Mouse (Mus musculus) forebrain, postnatal 0 days (tissue): ENCODE measurements around the gene Homer2. TPM values are rescaled to one million over a fixed set of nuclear protein-coding genes. Genes with fewer than 3 reads are reported as not detected.

Source experiments
- ATAC-seq: fragments of 200-750 bp; cut with Nextera tagmentation; 2 replicates; pipeline ENCODE4 v1.8.0; 2017; ENCODE audit warnings: mild to moderate bottlenecking, moderate library complexity
- DNase-seq: peaks from one replicate; pipeline ENCODE4 v3.0.0-alpha.2; 2015
- H3K27ac ChIP-seq: fragments of 300-500 bp; sonication (generic); 2 replicates; pipeline ENCODE4 v1.5.1; 2014; ENCODE audit warnings: low read depth, mild to moderate bottlenecking, antibody characterized with exemption, low read length, moderate library complexity, mixed read lengths
- H3K27me3 ChIP-seq: fragments of 300-500 bp; sonication (generic); 2 replicates; pipeline ENCODE4 v1.6.1; 2014; ENCODE audit warnings: mild to moderate bottlenecking, low read length, mixed read lengths; ENCODE audit not compliant: insufficient read depth
- H3K36me3 ChIP-seq: fragments of 300-500 bp; sonication (generic); 2 replicates; pipeline ENCODE4 v1.6.1; 2014; ENCODE audit warnings: mild to moderate bottlenecking, moderate library complexity; ENCODE audit not compliant: insufficient read depth
- H3K4me1 ChIP-seq: fragments of 300-500 bp; sonication (generic); 2 replicates; pipeline ENCODE4 v1.6.1; 2014; ENCODE audit warnings: antibody characterized with exemption; ENCODE audit not compliant: insufficient read depth
- H3K4me2 ChIP-seq: fragments of 300-500 bp; sonication (generic); 2 replicates; pipeline ENCODE4 v1.6.1; 2014; ENCODE audit warnings: low read depth, mild to moderate bottlenecking, moderate library complexity
- H3K4me3 ChIP-seq: fragments of 300-500 bp; sonication (generic); 2 replicates; pipeline ENCODE4 v1.5.1; 2014; ENCODE audit warnings: low read depth, low read length, mixed read lengths
- H3K9ac ChIP-seq: fragments of 300-500 bp; sonication (generic); 2 replicates; pipeline ENCODE4 v1.6.1; 2014; ENCODE audit warnings: mild to moderate bottlenecking
- H3K9me3 ChIP-seq: fragments of 300-500 bp; sonication (generic); 2 replicates; pipeline ENCODE4 v1.6.1; 2016; ENCODE audit warnings: low read length
- CTCF ChIP-seq: sonication (generic); IDR thresholded peaks from 2 replicates; pipeline ENCODE4 v1.5.1; 2016; ENCODE audit warnings: antibody characterized with exemption, control low read depth, low read depth
- WGBS: fragments of 180-500 bp; shearing (Covaris S2); extraction: QIAGEN DNeasy Blood & Tissue Kit; methylation state at CpG from one replicate; pipeline ENCODE4 v1.1.7; 2014; 5-methylcytosine and 5-hydroxymethylcytosine counted together
- polyA plus RNA-seq: library from polyadenylated mRNA; unstranded; fragments of >200 nt; fragmentation: Nextera tagmentation; extraction: Ambion mirVana; gene quantifications from 2 replicates; pipeline ENCODE4 v1.2.1, GENCODE M21; 2015
- total RNA-seq: library from RNA; depleted of rRNA; stranded (reverse); fragments of >200 nt; gene quantifications from 2 replicates; pipeline ENCODE4 v1.2.3, GENCODE M21; 2014

The Homer2 gene
- total and polyA plus RNA-seq, 2 experiments from 2014 or later = 27.9 to 28.8 TPM

- no peak overlapping the region for H3K4me2 ChIP-seq
- TF ChIP-seq CTCF = no peak
- no peak overlapping the region for H3K4me3 ChIP-seq
- H3K36me3 ChIP-seq = no peaks in the 10 kb centered on the region
- DNase-seq (no peak), ATAC-seq (no peak)
- no peaks in the 10 kb centered on the region for H3K27me3 ChIP-seq
- H3K27ac ChIP-seq = 0 out of 2 replicates have a peak overlapping the region, but pooled peaks have one; percentile 3
- H3K9ac ChIP-seq = no peak overlapping the region
- 71% methylated on average over 5 of the region's 5 CpGs for WGBS
- no peaks in the 10 kb centered on the region for H3K4me1 ChIP-seq
- no peaks in the 10 kb centered on the region for H3K9me3 ChIP-seq
Measured at GRCm38 (mm10) chr7:81561211-81561610, 146.1 kb downstream of the Homer2 start.

GRCm38 (mm10) chr7:81560101-81561049, 147.0 kb downstream of the Homer2 start:
- no peak for TF ChIP-seq CTCF
- Histone ChIP-seq H3K9ac (no peak overlapping the region), H3K27ac (no peak overlapping the region), H3K4me1 (no peaks in the 10 kb centered on the region), H3K36me3 (no peaks in the 10 kb centered on the region), H3K4me3 (no peak overlapping the region), H3K4me2 (no peak overlapping the region), H3K9me3 (no peaks in the 10 kb centered on the region), H3K27me3 (no peaks in the 10 kb centered on the region)
- DNase-seq (no peak), ATAC-seq (peak; percentile 70; the same call in 1 of the 2 replicates)
- WGBS = 47% methylated on average over 8 of the region's 8 CpGs

- no peak for ATAC-seq
- 89% methylated on average over 14 of the region's 14 CpGs for WGBS
Measured at GRCm38 (mm10) chr7:81559231-81559980, 147.9 kb downstream of the Homer2 start.

GRCm38 (mm10) chr7:81557985-81558360, 149.4 kb downstream of the Homer2 start:
- Histone ChIP-seq H3K36me3 (no peaks in the 10 kb centered on the region), H3K4me2 (no peak overlapping the region), H3K9me3 (no peaks in the 10 kb centered on the region), H3K27ac (no peak overlapping the region), H3K4me1 (no peaks in the 10 kb centered on the region), H3K4me3 (no peak overlapping the region), H3K9ac (no peak overlapping the region), H3K27me3 (no peaks in the 10 kb centered on the region)
- no peak for TF ChIP-seq CTCF
- no peak for ATAC-seq
- 68% methylated on average over 4 of the region's 4 CpGs for WGBS
- no peak for DNase-seq

More at GRCm38 (mm10) chr7:81559231-81559980, 147.9 kb downstream of the Homer2 start:
- Histone ChIP-seq H3K4me1 (no peaks in the 10 kb centered on the region), H3K27me3 (no peaks in the 10 kb centered on the region), H3K36me3 (no peaks in the 10 kb centered on the region), H3K9me3 (no peaks in the 10 kb centered on the region), H3K4me3 (no peak overlapping the region), H3K9ac (no peak overlapping the region), H3K4me2 (no peak overlapping the region), H3K27ac (no peak overlapping the region)
- DNase-seq = no peak
- TF ChIP-seq CTCF = no peak

- Histone ChIP-seq H3K4me3 (no peak overlapping the region), H3K27ac (no peak overlapping the region), H3K9ac (no peak overlapping the region), H3K27me3 (no peaks in the 10 kb centered on the region), H3K9me3 (no peaks in the 10 kb centered on the region), H3K36me3 (no peaks in the 10 kb centered on the region), H3K4me1 (no peaks in the 10 kb centered on the region), H3K4me2 (no peak overlapping the region)
- 62% methylated on average over 7 of the region's 7 CpGs for WGBS
- ATAC-seq (no peak), DNase-seq (no peak)
- TF ChIP-seq CTCF = no peak
Measured at GRCm38 (mm10) chr7:81557252-81557984, 149.9 kb downstream of the Homer2 start.

- TF ChIP-seq CTCF = no peak
- no peak for DNase-seq
- Histone ChIP-seq H3K4me1 (no peaks in the 10 kb centered on the region), H3K36me3 (no peaks in the 10 kb centered on the region), H3K9me3 (no peaks in the 10 kb centered on the region), H3K4me3 (no peak overlapping the region), H3K27me3 (no peaks in the 10 kb centered on the region), H3K9ac (no peak overlapping the region), H3K27ac (no peak overlapping the region), H3K4me2 (no peak overlapping the region)
- ATAC-seq = no peak
- 82% methylated on average over 4 of the region's 4 CpGs for WGBS
Measured at GRCm38 (mm10) chr7:81556839-81557238, 150.5 kb downstream of the Homer2 start.
